33 mouse cellular contexts compared by ENCODE assay signal in the genomic region with DNA sequence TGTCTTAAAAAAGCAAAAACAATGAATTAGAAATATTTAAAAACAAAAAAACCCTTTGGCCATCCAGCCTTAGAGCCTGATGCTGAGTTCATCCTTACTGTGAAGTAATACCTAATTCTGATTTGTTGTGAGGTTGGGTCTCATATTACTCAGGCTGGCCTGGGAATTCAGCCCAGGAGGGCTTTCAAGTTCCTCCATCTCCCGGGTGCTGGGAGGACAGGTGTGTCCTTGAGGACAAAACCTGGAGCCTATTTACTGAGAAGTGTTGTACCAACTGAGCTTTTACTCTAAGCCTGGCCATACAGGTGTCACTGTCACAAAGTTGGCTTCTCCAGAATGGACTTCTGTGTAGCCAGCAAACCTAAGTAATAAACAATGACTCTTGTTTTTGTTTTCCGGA. TPM values are rescaled to one million over a fixed set of nuclear protein-coding genes. Genes with fewer than 3 reads are reported as not detected.
A peak's percentile ranks its signal among the peaks of the same experiment; 100 is the strongest.
DNase-seq lines count a peak whose midpoint lies in the region; ATAC-seq lines count a peak whose summit lies in the region.
"Had no signal": no experiment of that assay in that cellular context is flagged by ENCODE, and none has a peak within 500 bp of the region (broad histone marks: within the 10 kb centered on the region; RNA-seq: fewer than 3 reads in every experiment).

No protein-coding gene starts in this region.

- peaks cover 19% of the 10 kb centered on the region for H3K4me1 ChIP-seq in kidney, embryonic 15.5 days
- H3K4me1 ChIP-seq in limb, embryonic 12.5 days (replicated peaks), result no peaks in the 10 kb centered on the region; the same call in 1 of the 2 replicates
- H3K4me1 ChIP-seq: embryonic facial prominence, embryonic 13.5 days; limb, embryonic 13.5 days had no signal

- 0 out of 2 replicates have a peak overlapping the region, but pooled peaks have one; percentile 28 for H3K27ac ChIP-seq in kidney, embryonic 15.5 days
- 0 out of 2 replicates have a peak overlapping the region, but pooled peaks have one; percentile 23 for H3K27ac ChIP-seq in limb, embryonic 12.5 days
- H3K27ac ChIP-seq: embryonic facial prominence, embryonic 13.5 days; forebrain, embryonic 12.5 days; heart, embryonic 15.5 days; limb, embryonic 13.5 days; liver, embryonic 13.5 days; midbrain, embryonic 10.5 days; midbrain, embryonic 15.5 days; stomach, postnatal 0 days had no signal

- no peaks in the 10 kb centered on the region for H3K27me3 ChIP-seq in kidney, embryonic 15.5 days
- no peaks in the 10 kb centered on the region; the same call in 1 of the 2 replicates for H3K27me3 ChIP-seq in limb, embryonic 12.5 days
- H3K27me3 ChIP-seq: embryonic facial prominence, embryonic 13.5 days; forebrain, embryonic 12.5 days; heart, embryonic 15.5 days; limb, embryonic 13.5 days; liver, embryonic 13.5 days; midbrain, embryonic 15.5 days had no signal

- DNase-seq in embryo, embryonic 10.5 days (ENCODE audit: low spot score), result peak; percentile 10
- DNase-seq in embryo, embryonic 11 days, result no peak
- peak; percentile 85 for DNase-seq in heart, adult 11 months
- DNase-seq in heart, adult 18-20 months, result no peak
- DNase-seq in kidney, adult 11 months, result no peak
- DNase-seq in lung, postnatal 10 days, result no peak
- DNase-seq: adrenal gland, postnatal 25 days; cerebellum, adult 18-20 months; cerebellum, postnatal 10 days; forebrain, postnatal 0 days; kidney, adult 8-10 months; kidney, postnatal 14 days; layer of hippocampus, adult 9-11 months; liver, embryonic 13.5 days; lung, adult 18-20 months; lung, postnatal 14 days; thymus, adult 18-20 months; thymus, postnatal 25 days had no signal

- 67% methylated on average over 2 of the region's 2 CpGs for WGBS in kidney, embryonic 15.5 days
- WGBS in limb, embryonic 12.5 days, result 71% methylated on average over 2 of the region's 2 CpGs

- no peak overlapping the region for H3K4me2 ChIP-seq in kidney, embryonic 15.5 days
- no peak overlapping the region for H3K4me2 ChIP-seq in limb, embryonic 12.5 days
- H3K4me2 ChIP-seq: embryonic facial prominence, embryonic 13.5 days; forebrain, embryonic 12.5 days; heart, embryonic 15.5 days; limb, embryonic 13.5 days; liver, embryonic 13.5 days; midbrain, embryonic 15.5 days had no signal

- no peaks in the 10 kb centered on the region for H3K9me3 ChIP-seq in kidney, embryonic 15.5 days (replicated peaks)
- H3K9me3 ChIP-seq in limb, embryonic 12.5 days, result no peaks in the 10 kb centered on the region
- H3K9me3 ChIP-seq: embryonic facial prominence, embryonic 13.5 days; forebrain, embryonic 12.5 days; G1E; heart, embryonic 15.5 days; limb, embryonic 13.5 days; liver, embryonic 13.5 days; midbrain, embryonic 10.5 days; midbrain, embryonic 15.5 days had no signal

- ATAC-seq in kidney, embryonic 15.5 days (replicated peaks; ENCODE audit: low FRiP score), result no peak
- no peak for ATAC-seq in limb, embryonic 12.5 days (ENCODE audit: insufficient number of reproducible peaks, insufficient read depth, low FRiP score, low TSS enrichment, low read depth)
- ATAC-seq: forebrain, postnatal 0 days; hindbrain, embryonic 16.5 days; midbrain, embryonic 15.5 days had no signal

- no peak overlapping the region for H3K4me3 ChIP-seq in kidney, embryonic 15.5 days (replicated peaks)
- H3K4me3 ChIP-seq in limb, embryonic 12.5 days (replicated peaks), result no peak overlapping the region
- H3K4me3 ChIP-seq: embryonic facial prominence, embryonic 13.5 days; forebrain, embryonic 12.5 days; heart, embryonic 15.5 days; limb, embryonic 13.5 days; liver, embryonic 13.5 days; midbrain, embryonic 10.5 days; midbrain, embryonic 15.5 days had no signal

- H3K36me3 ChIP-seq in kidney, embryonic 15.5 days, result peaks cover 58% of the 10 kb centered on the region
- H3K36me3 ChIP-seq in limb, embryonic 12.5 days, result peaks cover 55% of the 10 kb centered on the region

- H3K9ac ChIP-seq in kidney, embryonic 15.5 days, result no peak overlapping the region
- H3K9ac ChIP-seq in limb, embryonic 12.5 days (replicated peaks), result no peak overlapping the region
- H3K9ac ChIP-seq: embryonic facial prominence, embryonic 13.5 days; forebrain, embryonic 12.5 days; forebrain, postnatal 0 days; heart, embryonic 15.5 days; limb, embryonic 13.5 days; liver, embryonic 13.5 days; midbrain, embryonic 15.5 days had no signal

RNA-seq across cellular contexts. Expression of a gene that starts 28.8 kb away (rescaled TPM):
- 1 to 10 TPM; 1.2 to 2.3 TPM for total RNA-seq in heart, adult 18-20 months (2021)
- 1.0 and 1.4 TPM in 2 replicates for polyA plus RNA-seq in kidney, embryonic 15.5 days (2015; fragmentation: Nextera tagmentation; extraction: Ambion mirVana)
- 0.59 and 0.79 TPM in 2 replicates for polyA plus RNA-seq in limb, embryonic 12.5 days (2016; fragmentation: Nextera tagmentation; extraction: Ambion mirVana)
- total RNA-seq: CH12.LX; common myeloid progenitor, adult 5-6 weeks; G1E; hematopoietic stem cell, adult 5-6 weeks; neutrophil, adult 5-6 weeks had no signal
- polyA plus RNA-seq: G1E had no signal

RNA-seq across cellular contexts. Expression of a gene that starts 34.3 kb away (rescaled TPM):
- total RNA-seq in heart, adult 18-20 months (2021), result 100 to 1,000 TPM; 547 to 552 TPM
- 963 and 1,014 TPM in 2 replicates for polyA plus RNA-seq in kidney, embryonic 15.5 days (2015; fragmentation: Nextera tagmentation; extraction: Ambion mirVana)
- polyA plus RNA-seq in limb, embryonic 12.5 days (2016; fragmentation: Nextera tagmentation; extraction: Ambion mirVana), result 1,061 and 1,068 TPM in 2 replicates

Comparison
In these comparisons a context has a peak if more than half of its experiments do, and no peak if none do; other contexts are left out.
1. DNase-seq: peak in embryo, embryonic 10.5 days (single experiment) and heart, adult 11 months (single experiment); none in embryo, embryonic 11 days (single experiment), heart, adult 18-20 months (0 of 2), kidney, adult 11 months (single experiment) and lung, postnatal 10 days (single experiment).